Mouse (Mus musculus) MEL (cell line): ENCODE data around the gene Nxt2. TPM values are rescaled to one million over a fixed set of nuclear protein-coding genes. Genes with fewer than 3 reads are reported as not detected.

ENCODE experiments used
- DNase-seq: peaks from one replicate; pipeline ENCODE4 v3.0.0; 2011; ENCODE audit warnings: low read depth, low spot score
- H3K27ac ChIP-seq: 2 replicates; pipeline ENCODE4 v1.5.1; 2012; ENCODE audit warnings: low read depth, mild to moderate bottlenecking, control low read depth, low read length, moderate library complexity; ENCODE audit not compliant: control insufficient read depth
- H3K27me3 ChIP-seq, 2 experiments: fragments of 150-350 bp in 1 of 2; sonication (generic) in 1 of 2; 2 replicates each; pipeline ENCODE4 v1.6.1; 2012; ENCODE audit warnings: low read length in 2 of 2, mild to moderate bottlenecking in 2 of 2, improper control_type of control experiment in 1 of 2, moderate library complexity in 1 of 2; ENCODE audit not compliant: insufficient read depth in 2 of 2, control insufficient read depth in 1 of 2
- H3K36me3 ChIP-seq, 2 experiments: 2 replicates each; pipeline ENCODE4 v1.6.1; 2012 to 2014; ENCODE audit warnings: low read length in 2 of 2, improper control_type of control experiment in 1 of 2, inconsistent platforms in 1 of 2, mild to moderate bottlenecking in 1 of 2; ENCODE audit not compliant: insufficient read depth in 2 of 2, control insufficient read depth in 1 of 2
- H3K4me1 ChIP-seq, 2 experiments: fragments of 150-350 bp in 1 of 2; sonication (generic) in 1 of 2; 2 replicates each; pipeline ENCODE4 v1.6.1; 2012; ENCODE audit warnings: low read length in 2 of 2, improper control_type of control experiment in 1 of 2, mild to moderate bottlenecking in 1 of 2; ENCODE audit not compliant: insufficient read depth in 2 of 2, control insufficient read depth in 1 of 2
- H3K4me3 ChIP-seq, 2 experiments: fragments of 150-350 bp in 1 of 2; sonication (generic) in 1 of 2; 2 replicates each; pipeline ENCODE4 v1.5.1; 2012; ENCODE audit warnings: low read depth in 2 of 2, low read length in 2 of 2, mild to moderate bottlenecking in 2 of 2, moderate library complexity in 2 of 2, control low read depth in 1 of 2, improper control_type of control experiment in 1 of 2; ENCODE audit not compliant: control insufficient read depth in 1 of 2, insufficient read depth in 1 of 2
- H3K79me2 ChIP-seq: 2 replicates; pipeline ENCODE4 v1.6.1; 2012; ENCODE audit warnings: mild to moderate bottlenecking, low read length, moderate library complexity; ENCODE audit not compliant: control insufficient read depth, poor library complexity, insufficient read depth
- H3K9ac ChIP-seq: 2 replicates; pipeline ENCODE4 v1.6.1; 2012; ENCODE audit warnings: low read depth, mild to moderate bottlenecking, control low read depth, low read length, moderate library complexity; ENCODE audit not compliant: control insufficient read depth, poor library complexity, severe bottlenecking
- H3K9me3 ChIP-seq: fragments of 150-350 bp; sonication (generic); replicated peaks from 2 replicates; pipeline ENCODE4 v1.6.1; 2012; ENCODE audit warnings: mild to moderate bottlenecking, low read length, improper control_type of control experiment, moderate library complexity; ENCODE audit not compliant: insufficient read depth
- BHLHE40 ChIP-seq: IDR thresholded peaks from 2 replicates; pipeline ENCODE4 v1.6.1; 2012; ENCODE audit warnings: low read depth, mild to moderate bottlenecking, inconsistent platforms, low read length, improper control_type of control experiment, borderline replicate concordance
- CHD1 ChIP-seq: IDR thresholded peaks from 2 replicates; pipeline ENCODE4 v1.6.1; 2012; ENCODE audit warnings: low read depth, mild to moderate bottlenecking, inconsistent platforms, low read length, improper control_type of control experiment
- CHD2 ChIP-seq: IDR thresholded peaks from 2 replicates; pipeline ENCODE4 v1.6.1; 2011; ENCODE audit warnings: low read length, improper control_type of control experiment
- CTCF ChIP-seq, 3 experiments: IDR thresholded peaks in 2 of 3; conservative IDR thresholded peaks in 1 of 3; 2 replicates each; pipeline ENCODE4 v1.5.1; 2011 to 2012; ENCODE audit warnings: low read length in 3 of 3, low read depth in 2 of 3, mild to moderate bottlenecking in 2 of 3, improper control_type of control experiment in 1 of 3, inconsistent platforms in 1 of 3, mixed read lengths in 1 of 3, moderate library complexity in 1 of 3; ENCODE audit not compliant: control insufficient read depth in 1 of 3, insufficient read depth in 1 of 3, poor library complexity in 1 of 3, severe bottlenecking in 1 of 3
- E2F4 ChIP-seq: IDR thresholded peaks from 2 replicates; pipeline ENCODE4 v1.6.1; 2011; ENCODE audit warnings: low read depth, low read length, improper control_type of control experiment, borderline replicate concordance
- ELF1 ChIP-seq: IDR thresholded peaks from 2 replicates; pipeline ENCODE4 v1.6.1; 2014; ENCODE audit warnings: low read depth, mild to moderate bottlenecking, inconsistent platforms, low read length, improper control_type of control experiment, moderate library complexity
- EP300 ChIP-seq, 2 experiments: IDR thresholded peaks; 2 replicates each; pipeline ENCODE4 v1.6.1; 2011; ENCODE audit warnings: improper control_type of control experiment in 2 of 2, low read length in 2 of 2, low read depth in 1 of 2, mild to moderate bottlenecking in 1 of 2
- ETS1 ChIP-seq: IDR thresholded peaks from 2 replicates; pipeline ENCODE4 v1.6.1; 2012; ENCODE audit warnings: low read depth, mild to moderate bottlenecking, inconsistent platforms, low read length, improper control_type of control experiment, moderate library complexity
- GABPA ChIP-seq: IDR thresholded peaks from 2 replicates; pipeline ENCODE4 v1.6.1; 2012; ENCODE audit warnings: low read depth, mild to moderate bottlenecking, inconsistent platforms, low read length, improper control_type of control experiment, moderate library complexity
- GATA1 ChIP-seq: IDR thresholded peaks from 2 replicates; pipeline ENCODE4 v1.6.1; 2011; ENCODE audit warnings: low read depth, low read length, improper control_type of control experiment
- HCFC1 ChIP-seq: IDR thresholded peaks from 2 replicates; pipeline ENCODE4 v1.6.1; 2012; ENCODE audit warnings: low read depth, mild to moderate bottlenecking, inconsistent platforms, low read length, improper control_type of control experiment, moderate library complexity
- JUND ChIP-seq: IDR thresholded peaks from 2 replicates; pipeline ENCODE4 v1.6.1; 2011; ENCODE audit warnings: low read depth, mild to moderate bottlenecking, improper control_type of control experiment, low read length
- KAT2A ChIP-seq: conservative IDR thresholded peaks from 2 replicates; pipeline ENCODE4 v1.6.1; 2012; ENCODE audit warnings: low read depth, low read length, improper control_type of control experiment, inconsistent platforms
- MAFK ChIP-seq: IDR thresholded peaks from 2 replicates; pipeline ENCODE4 v1.6.1; 2011; ENCODE audit warnings: low read depth, mild to moderate bottlenecking, low read length, improper control_type of control experiment, borderline replicate concordance
- MAX ChIP-seq: IDR thresholded peaks from 2 replicates; pipeline ENCODE4 v1.6.1; 2011; ENCODE audit warnings: low read length, improper control_type of control experiment
- MAZ ChIP-seq: IDR thresholded peaks from 2 replicates; pipeline ENCODE4 v1.6.1; 2012; ENCODE audit warnings: low read depth, mild to moderate bottlenecking, inconsistent platforms, low read length, improper control_type of control experiment
- MEF2A ChIP-seq: IDR thresholded peaks from 2 replicates; pipeline ENCODE4 v1.6.1; 2014; ENCODE audit warnings: low read depth, mild to moderate bottlenecking, inconsistent platforms, low read length, improper control_type of control experiment; ENCODE audit not compliant: poor library complexity, insufficient replicate concordance, severe bottlenecking; ENCODE audit errors: extremely low read depth
- MXI1 ChIP-seq: IDR thresholded peaks from 2 replicates; pipeline ENCODE4 v1.6.1; 2011; ENCODE audit warnings: mild to moderate bottlenecking, low read depth, low read length, improper control_type of control experiment
- MYC ChIP-seq: IDR thresholded peaks from 2 replicates; pipeline ENCODE4 v1.6.1; 2011; ENCODE audit warnings: low read depth, mild to moderate bottlenecking, low read length, improper control_type of control experiment, moderate library complexity
- NELFE ChIP-seq: IDR thresholded peaks from 2 replicates; pipeline ENCODE4 v1.6.1; 2011; ENCODE audit warnings: low read depth, low read length, improper control_type of control experiment
- NRF1 ChIP-seq: IDR thresholded peaks from 2 replicates; pipeline ENCODE4 v1.6.1; 2014; ENCODE audit warnings: low read depth, mild to moderate bottlenecking, inconsistent platforms, low read length, improper control_type of control experiment, moderate library complexity; ENCODE audit not compliant: poor library complexity, insufficient read depth, severe bottlenecking
- POLR2A ChIP-seq, 2 experiments: IDR thresholded peaks; 2 replicates each; pipeline ENCODE4 v1.6.1; 2011 to 2012; ENCODE audit warnings: low read length in 2 of 2, mild to moderate bottlenecking in 2 of 2, control low read depth in 1 of 2, improper control_type of control experiment in 1 of 2, low read depth in 1 of 2, moderate library complexity in 1 of 2; ENCODE audit not compliant: control insufficient read depth in 1 of 2, insufficient read depth in 1 of 2, poor library complexity in 1 of 2
- POLR2AphosphoS2 ChIP-seq: IDR thresholded peaks from 2 replicates; pipeline ENCODE4 v1.6.1; 2011; ENCODE audit warnings: low read length, improper control_type of control experiment
- POLR2AphosphoS5 ChIP-seq: IDR thresholded peaks from 2 replicates; pipeline ENCODE4 v1.6.1; 2012; ENCODE audit warnings: low read depth, borderline replicate concordance, mild to moderate bottlenecking, inconsistent platforms, low read length, moderate library complexity, mixed read lengths
- RAD21 ChIP-seq: IDR thresholded peaks from 2 replicates; pipeline ENCODE4 v1.6.1; 2011; ENCODE audit warnings: mild to moderate bottlenecking, low read depth, low read length, improper control_type of control experiment
- RCOR1 ChIP-seq: IDR thresholded peaks from 2 replicates; pipeline ENCODE4 v1.6.1; 2012; ENCODE audit warnings: low read depth, mild to moderate bottlenecking, inconsistent platforms, low read length, improper control_type of control experiment
- SIN3A ChIP-seq: IDR thresholded peaks from 2 replicates; pipeline ENCODE4 v1.6.1; 2012; ENCODE audit warnings: low read length, improper control_type of control experiment, inconsistent platforms
- SMC3 ChIP-seq: IDR thresholded peaks from 2 replicates; pipeline ENCODE4 v1.6.1; 2011; ENCODE audit warnings: low read depth, low read length, improper control_type of control experiment
- TCF12 ChIP-seq: IDR thresholded peaks from 2 replicates; pipeline ENCODE4 v1.6.1; 2014; ENCODE audit warnings: low read depth, mild to moderate bottlenecking, inconsistent platforms, low read length, improper control_type of control experiment, moderate library complexity
- UBTF ChIP-seq: IDR thresholded peaks from 2 replicates; pipeline ENCODE4 v1.6.1; 2012; ENCODE audit warnings: low read depth, mild to moderate bottlenecking, inconsistent platforms, low read length, improper control_type of control experiment, moderate library complexity, borderline replicate concordance; ENCODE audit not compliant: insufficient read depth
- USF1 ChIP-seq: IDR thresholded peaks from 2 replicates; pipeline ENCODE4 v1.6.1; 2014; ENCODE audit warnings: low read depth, mild to moderate bottlenecking, inconsistent platforms, low read length, improper control_type of control experiment, moderate library complexity
- USF2 ChIP-seq, 2 experiments: IDR thresholded peaks; 2 replicates each; pipeline ENCODE4 v1.6.1; 2011 to 2012; ENCODE audit warnings: improper control_type of control experiment in 2 of 2, low read length in 2 of 2, borderline replicate concordance in 1 of 2, inconsistent platforms in 1 of 2, low read depth in 1 of 2, mild to moderate bottlenecking in 1 of 2; ENCODE audit not compliant: insufficient read depth in 1 of 2
- ZC3H11A ChIP-seq: IDR thresholded peaks from 2 replicates; pipeline ENCODE4 v1.6.1; 2012; ENCODE audit warnings: low read depth, mild to moderate bottlenecking, inconsistent platforms, low read length, improper control_type of control experiment
- ZKSCAN1 ChIP-seq: IDR thresholded peaks from 2 replicates; pipeline ENCODE4 v1.6.1; 2012; ENCODE audit warnings: low read depth, mild to moderate bottlenecking, inconsistent platforms, low read length, improper control_type of control experiment, moderate library complexity
- ZMIZ1 ChIP-seq: IDR thresholded peaks from 2 replicates; pipeline ENCODE4 v1.6.1; 2012; ENCODE audit warnings: low read depth, mild to moderate bottlenecking, inconsistent platforms, low read length, improper control_type of control experiment, moderate library complexity
- ZNF384 ChIP-seq: IDR thresholded peaks from 2 replicates; pipeline ENCODE4 v1.6.1; 2012; ENCODE audit warnings: low read depth, mild to moderate bottlenecking, inconsistent platforms, low read length, improper control_type of control experiment
- polyA plus RNA-seq, 2 experiments: library from polyadenylated mRNA; stranded (reverse) in 1 of 2; unstranded in 1 of 2; fragments of >175 nt in 1 of 2; fragments of >200 nt in 1 of 2; gene quantifications; 2 replicates each; pipeline versions ENCODE4 v1.2.1 to v1.2.4; 2012; ENCODE audit warnings: low replicate concordance in 2 of 2, low read depth in 1 of 2; ENCODE audit not compliant: insufficient read length in 2 of 2, insufficient read depth in 1 of 2, missing spikeins in 1 of 2
- total RNA-seq: library from RNA; depleted of rRNA; stranded (reverse); fragments of 300-350 nt; gene quantifications from 2 replicates; pipeline ENCODE4 v1.2.3, GENCODE M21; 2012

Gene Nxt2
- total and polyA plus RNA-seq, 3 experiments, result 2.6 to 6.4 TPM; not detected in 1

DNA sequence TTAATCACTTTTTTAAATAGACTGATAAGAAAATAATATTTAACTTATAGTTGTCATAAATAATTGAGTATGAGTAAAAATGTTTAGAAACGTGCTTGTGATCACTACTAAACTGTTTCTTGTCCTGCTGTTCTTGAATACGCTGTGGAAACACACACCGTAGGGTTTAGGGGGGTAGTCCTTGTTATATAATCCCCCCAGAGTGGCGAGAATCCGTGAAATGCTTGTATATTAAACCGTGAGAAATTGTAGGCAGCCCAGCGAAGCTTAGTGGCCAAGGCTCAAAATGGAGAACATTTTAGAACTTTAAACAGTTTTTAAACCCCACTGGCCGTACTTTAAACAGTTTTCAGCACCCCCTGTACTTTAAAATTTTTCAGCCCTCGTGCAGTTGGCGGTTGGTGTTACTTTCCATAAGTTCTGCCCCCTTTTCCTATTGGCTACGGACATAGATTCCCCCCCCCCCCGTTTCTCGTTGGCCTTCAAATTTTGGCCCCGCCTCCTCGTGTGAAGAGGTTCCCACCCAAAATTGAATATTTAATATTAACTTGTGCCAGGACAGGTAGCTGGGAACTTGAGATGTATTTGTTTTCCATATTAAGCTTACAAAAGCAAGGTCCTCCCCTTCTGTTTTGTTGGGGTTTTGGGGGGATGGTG is 956 bp downstream of the Nxt2 start:
- H3K36me3 ChIP-seq, result peaks cover 0 to 8% of the 10 kb centered on the region in 2 experiments; a peak in 2 of 4 replicates
- peak; percentile 93 for DNase-seq
- H3K9me3 ChIP-seq, result no peaks in the 10 kb centered on the region
- H3K4me1 ChIP-seq, result peaks cover 3 to 5% of the 10 kb centered on the region in 2 experiments; a peak in 3 of 4 replicates
- H3K27ac ChIP-seq, result peak overlapping the region; percentile 87
- peak overlapping the region; percentile 83 to 86 for H3K4me3 ChIP-seq
- no peaks in the 10 kb centered on the region; the same call in 1 of the 2 replicates for H3K79me2 ChIP-seq
- H3K27me3 ChIP-seq, result no peaks in the 10 kb centered on the region; a peak in 3 of 4 replicates
- peak overlapping the region; percentile 64 for H3K9ac ChIP-seq
- TF ChIP-seq TCF12 (no peak), MEF2A (no peak), POLR2A (IDR thresholded peaks at IDR 0.05; ENCODE audit: control insufficient read depth in 1 of 2, insufficient read depth in 1 of 2, low read depth in 1 of 2, low read length in 2 of 2, poor library complexity in 1 of 2) (no peak), GATA1 (no peak), POLR2AphosphoS2 (0 out of 2 replicates have a peak, but pooled peaks have one; percentile 36), POLR2AphosphoS5 (no peak), RAD21 (no peak), MAX (peak; percentile 87), E2F4 (no peak), SIN3A (no peak; the same call in 1 of the 2 replicates), CHD2 (no peak), CHD1 (peak; percentile 92), RCOR1 (no peak), CTCF (IDR thresholded peaks at IDR 0.05 in 2 of 3, conservative IDR thresholded peaks at IDR 0.05 in 1 of 3; ENCODE audit: control insufficient read depth in 1 of 3, insufficient read depth in 1 of 3, low read depth in 2 of 3, low read length in 3 of 3, poor library complexity in 1 of 3, severe bottlenecking in 1 of 3) (no peak), NRF1 (no peak), BHLHE40 (0 out of 2 replicates have a peak, but pooled peaks have one; percentile 50), JUND (no peak), ELF1 (no peak), UBTF (no peak), MAZ (no peak), ETS1 (0 out of 2 replicates have a peak, but pooled peaks have one; percentile 12), ZKSCAN1 (no peak), MXI1 (peak; percentile 86), NELFE (no peak), USF1 (no peak), MYC (peak; percentile 21), GABPA (no peak), ZC3H11A (no peak), HCFC1 (no peak; the same call in 1 of the 2 replicates), ZMIZ1 (no peak), ZNF384 (no peak), USF2 (IDR thresholded peaks at IDR 0.05; ENCODE audit: borderline replicate concordance in 1 of 2, insufficient read depth in 1 of 2, low read depth in 1 of 2, low read length in 2 of 2) (no peak), SMC3 (no peak), KAT2A (no peak), MAFK (no peak), EP300 (IDR thresholded peaks at IDR 0.05; ENCODE audit: low read depth in 1 of 2, low read length in 2 of 2) (peak in 1 of 2 experiments; percentile 3; a peak in 2 of 4 replicates)
